Mouse (Mus musculus): ENCODE results near the gene Cpeb3. TPM values are rescaled to one million over a fixed set of nuclear protein-coding genes. Genes with fewer than 3 reads are reported as not detected.

Gene Cpeb3
- polyA plus RNA-seq, 1 experiment from 2014 or later, result 0.98 TPM

- no peak overlapping the region for H3K27ac ChIP-seq (ENCODE audit: low read length)
- WGBS, result 77% methylated on average over 6 of the region's 6 CpGs
- H3K4me2 ChIP-seq (ENCODE audit: low read depth, low read length), result no peak overlapping the region
- H3K9me3 ChIP-seq (ENCODE audit: control insufficient read depth, low read length), result no peaks in the 10 kb centered on the region
- no peaks in the 10 kb centered on the region for H3K27me3 ChIP-seq (ENCODE audit: control insufficient read depth, insufficient read depth, low read depth, low read length)
- H3K9ac ChIP-seq (ENCODE audit: low read length), result no peak overlapping the region
- ATAC-seq (ENCODE audit: low read depth), result no peak
- H3K4me3 ChIP-seq (ENCODE audit: low read length), result no peak overlapping the region
- no peaks in the 10 kb centered on the region for H3K4me1 ChIP-seq (replicated peaks; ENCODE audit: control insufficient read depth, insufficient read depth, low read length)
- H3K36me3 ChIP-seq (ENCODE audit: control insufficient read depth, insufficient read depth, low read length), result no peaks in the 10 kb centered on the region
These were observed 96.6 kb downstream of the Cpeb3 start for GRCm38 (mm10) chr19:37111831-37112230.

GRCm38 (mm10) chr19:37110494-37110893 lies 97.9 kb downstream of the Cpeb3 start:
- H3K4me2 ChIP-seq (ENCODE audit: low read depth, low read length), result no peak overlapping the region
- no peaks in the 10 kb centered on the region for H3K9me3 ChIP-seq (ENCODE audit: control insufficient read depth, low read length)
- 60% methylated on average over 1 of the region's 1 CpGs for WGBS
- H3K27ac ChIP-seq (ENCODE audit: low read length), result no peak overlapping the region
- H3K36me3 ChIP-seq (ENCODE audit: control insufficient read depth, insufficient read depth, low read length), result no peaks in the 10 kb centered on the region
- no peak overlapping the region for H3K4me3 ChIP-seq (ENCODE audit: low read length)
- no peak for ATAC-seq (ENCODE audit: low read depth)
- no peaks in the 10 kb centered on the region for H3K27me3 ChIP-seq (ENCODE audit: control insufficient read depth, insufficient read depth, low read depth, low read length)
- H3K9ac ChIP-seq (ENCODE audit: low read length), result no peak overlapping the region
- H3K4me1 ChIP-seq (replicated peaks; ENCODE audit: control insufficient read depth, insufficient read depth, low read length), result no peaks in the 10 kb centered on the region

DNA sequence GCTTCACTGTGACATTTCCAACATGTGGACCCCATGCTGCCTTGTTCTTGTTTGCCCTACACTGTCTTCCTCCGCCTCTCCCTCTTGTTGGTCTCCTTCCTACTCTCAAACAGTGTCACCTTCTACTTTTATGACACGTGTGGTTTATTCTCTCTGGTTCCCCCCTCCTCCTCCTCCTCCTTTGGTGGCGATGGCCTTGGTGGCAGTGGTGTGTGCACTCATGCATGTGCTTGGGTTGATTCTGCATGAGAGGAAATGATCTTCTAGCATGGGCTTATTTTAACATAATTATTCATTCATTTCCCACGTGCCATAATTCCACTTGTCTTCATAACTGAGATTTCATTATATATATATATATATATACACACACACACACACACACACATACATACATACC lies 98.5 kb downstream of the Cpeb3 start:
- Histone ChIP-seq H3K9ac (ENCODE audit: low read length) (no peak overlapping the region), H3K4me1 (replicated peaks; ENCODE audit: control insufficient read depth, insufficient read depth, low read length) (no peaks in the 10 kb centered on the region), H3K27me3 (ENCODE audit: control insufficient read depth, insufficient read depth, low read depth, low read length) (no peaks in the 10 kb centered on the region), H3K27ac (ENCODE audit: low read length) (no peak overlapping the region), H3K4me3 (ENCODE audit: low read length) (no peak overlapping the region), H3K9me3 (ENCODE audit: control insufficient read depth, low read length) (no peaks in the 10 kb centered on the region), H3K4me2 (ENCODE audit: low read depth, low read length) (no peak overlapping the region), H3K36me3 (ENCODE audit: control insufficient read depth, insufficient read depth, low read length) (no peaks in the 10 kb centered on the region)
- 76% methylated on average over 4 of the region's 4 CpGs for WGBS
- ATAC-seq (ENCODE audit: low read depth), result no peak

GRCm38 (mm10) chr19:37100689-37101088 lies 107.7 kb downstream of the Cpeb3 start:
- 90% methylated on average over 2 of the region's 2 CpGs for WGBS
- no peaks in the 10 kb centered on the region for H3K27me3 ChIP-seq (ENCODE audit: control insufficient read depth, insufficient read depth, low read depth, low read length)

DNA sequence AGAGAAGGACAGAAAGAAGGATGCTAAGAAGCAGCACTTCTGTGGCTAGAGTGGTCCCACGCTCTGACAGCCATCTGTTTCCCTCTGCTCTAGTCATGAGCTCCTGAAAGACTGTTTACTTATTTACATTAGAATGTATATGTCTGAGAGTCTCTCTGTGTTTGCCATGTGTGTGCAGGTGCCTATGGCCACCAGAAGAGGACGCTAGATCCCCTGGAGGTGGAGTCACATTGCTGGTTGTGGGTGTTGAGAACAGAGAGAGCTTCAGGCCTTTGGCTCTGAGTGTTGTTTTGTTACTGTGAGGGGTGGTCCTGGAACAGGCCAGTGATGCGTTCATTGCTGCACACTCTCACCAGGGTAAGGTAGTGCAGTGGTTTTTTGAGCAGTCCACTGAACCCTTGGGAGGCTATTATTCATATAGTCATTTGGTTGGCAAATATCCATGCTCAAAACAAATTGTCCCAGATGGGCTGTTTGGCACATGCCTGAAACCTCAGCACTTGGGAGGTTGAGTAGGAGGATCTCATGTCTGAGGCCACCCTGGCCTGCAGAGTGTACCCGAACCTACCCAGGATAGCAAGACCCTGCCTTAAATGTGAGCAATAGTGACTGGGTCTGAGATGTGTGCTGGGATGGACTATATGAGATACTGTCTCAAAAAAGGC lies 112.6 kb downstream of the Cpeb3 start:
- H3K4me2 ChIP-seq (ENCODE audit: low read depth, low read length), result no peak overlapping the region
- H3K27me3 ChIP-seq (ENCODE audit: control insufficient read depth, insufficient read depth, low read depth, low read length), result no peaks in the 10 kb centered on the region
- H3K27ac ChIP-seq (ENCODE audit: low read length), result no peak overlapping the region
- 66% methylated on average over 4 of the region's 4 CpGs for WGBS
- H3K4me1 ChIP-seq (replicated peaks; ENCODE audit: control insufficient read depth, insufficient read depth, low read length), result no peaks in the 10 kb centered on the region
- no peak for ATAC-seq (ENCODE audit: low read depth)
- H3K9me3 ChIP-seq (ENCODE audit: control insufficient read depth, low read length), result no peaks in the 10 kb centered on the region
- H3K36me3 ChIP-seq (ENCODE audit: control insufficient read depth, insufficient read depth, low read length), result no peaks in the 10 kb centered on the region
- H3K9ac ChIP-seq (ENCODE audit: low read length), result no peak overlapping the region
- no peak overlapping the region for H3K4me3 ChIP-seq (ENCODE audit: low read length)

More at GRCm38 (mm10) chr19:37100689-37101088, 107.7 kb downstream of the Cpeb3 start:
- Histone ChIP-seq H3K9me3 (ENCODE audit: control insufficient read depth, low read length) (no peaks in the 10 kb centered on the region), H3K4me2 (ENCODE audit: low read depth, low read length) (no peak overlapping the region), H3K27ac (ENCODE audit: low read length) (no peak overlapping the region), H3K36me3 (ENCODE audit: control insufficient read depth, insufficient read depth, low read length) (no peaks in the 10 kb centered on the region), H3K4me3 (ENCODE audit: low read length) (no peak overlapping the region), H3K9ac (ENCODE audit: low read length) (no peak overlapping the region), H3K4me1 (replicated peaks; ENCODE audit: control insufficient read depth, insufficient read depth, low read length) (no peaks in the 10 kb centered on the region)
- ATAC-seq (ENCODE audit: low read depth), result no peak

DNA sequence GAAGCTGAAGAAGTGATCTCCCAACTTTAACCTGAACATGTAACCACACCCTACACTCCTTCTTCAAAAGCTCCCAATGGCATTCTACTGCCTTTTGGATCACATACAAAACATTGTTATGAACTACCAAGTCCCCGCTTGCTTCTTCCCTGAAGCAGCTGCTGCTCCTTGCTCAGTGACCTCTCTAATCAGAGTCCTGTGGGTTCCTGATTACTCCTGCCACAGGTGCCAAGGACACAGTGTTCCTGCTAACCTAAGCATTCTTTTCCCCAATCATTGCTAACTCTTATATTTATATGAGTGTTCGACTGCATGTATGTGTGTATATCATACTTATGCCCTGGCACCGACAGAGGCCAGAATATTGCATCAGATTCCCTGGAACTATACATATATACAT lies 115.2 kb downstream of the Cpeb3 start:
- H3K27ac ChIP-seq (ENCODE audit: low read length), result no peak overlapping the region
- H3K36me3 ChIP-seq (ENCODE audit: control insufficient read depth, insufficient read depth, low read length), result no peaks in the 10 kb centered on the region
- no peaks in the 10 kb centered on the region for H3K4me1 ChIP-seq (replicated peaks; ENCODE audit: control insufficient read depth, insufficient read depth, low read length)
- no peak overlapping the region for H3K4me2 ChIP-seq (ENCODE audit: low read depth, low read length)
- no peaks in the 10 kb centered on the region for H3K9me3 ChIP-seq (ENCODE audit: control insufficient read depth, low read length)
- no peak overlapping the region for H3K9ac ChIP-seq (ENCODE audit: low read length)
- no peak overlapping the region for H3K4me3 ChIP-seq (ENCODE audit: low read length)
- no peaks in the 10 kb centered on the region for H3K27me3 ChIP-seq (ENCODE audit: control insufficient read depth, insufficient read depth, low read depth, low read length)
- no peak for ATAC-seq (ENCODE audit: low read depth)
- WGBS, result 80% methylated on average over 3 of the region's 3 CpGs

- Histone ChIP-seq H3K9me3 (ENCODE audit: control insufficient read depth, low read length) (no peaks in the 10 kb centered on the region), H3K9ac (ENCODE audit: low read length) (no peak overlapping the region), H3K27ac (ENCODE audit: low read length) (no peak overlapping the region), H3K4me1 (replicated peaks; ENCODE audit: control insufficient read depth, insufficient read depth, low read length) (no peaks in the 10 kb centered on the region), H3K4me3 (ENCODE audit: low read length) (no peak overlapping the region), H3K4me2 (ENCODE audit: low read depth, low read length) (no peak overlapping the region), H3K36me3 (ENCODE audit: control insufficient read depth, insufficient read depth, low read length) (no peaks in the 10 kb centered on the region), H3K27me3 (ENCODE audit: control insufficient read depth, insufficient read depth, low read depth, low read length) (no peaks in the 10 kb centered on the region)
- ATAC-seq (ENCODE audit: low read depth), result no peak
- WGBS, result 50% methylated on average over 8 of the region's 8 CpGs
These were observed 118.0 kb downstream of the Cpeb3 start for GRCm38 (mm10) chr19:37090146-37091061.

GRCm38 (mm10) chr19:37088043-37088748 lies 120.2 kb downstream of the Cpeb3 start:
- ATAC-seq (ENCODE audit: low read depth), result no peak
- Histone ChIP-seq H3K4me2 (ENCODE audit: low read depth, low read length) (no peak overlapping the region), H3K4me3 (ENCODE audit: low read length) (no peak overlapping the region), H3K36me3 (ENCODE audit: control insufficient read depth, insufficient read depth, low read length) (no peaks in the 10 kb centered on the region), H3K4me1 (replicated peaks; ENCODE audit: control insufficient read depth, insufficient read depth, low read length) (no peaks in the 10 kb centered on the region), H3K27ac (ENCODE audit: low read length) (no peak overlapping the region), H3K27me3 (ENCODE audit: control insufficient read depth, insufficient read depth, low read depth, low read length) (no peaks in the 10 kb centered on the region), H3K9me3 (ENCODE audit: control insufficient read depth, low read length) (no peaks in the 10 kb centered on the region), H3K9ac (ENCODE audit: low read length) (no peak overlapping the region)
- WGBS, result 80% methylated on average over 8 of the region's 8 CpGs

DNA sequence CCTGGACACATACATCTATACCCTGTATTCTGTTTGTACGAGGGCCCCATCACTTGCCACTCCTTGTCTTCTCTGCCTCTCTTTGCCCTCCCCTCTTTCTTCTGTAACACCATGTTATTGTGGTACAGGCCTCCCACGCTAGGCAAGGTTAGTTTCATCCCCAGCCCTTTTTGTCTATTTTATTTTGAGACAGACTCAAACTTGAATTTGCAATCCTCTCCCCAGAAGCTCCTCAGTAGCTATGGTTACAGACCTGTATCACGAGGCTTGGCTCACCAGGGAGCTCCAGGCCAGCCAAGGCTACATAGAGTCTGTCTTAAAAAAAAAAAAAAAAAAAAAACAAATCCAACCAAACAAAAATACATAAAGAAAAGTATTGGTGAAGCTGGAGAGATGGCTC lies 123.9 kb downstream of the Cpeb3 start:
- no peaks in the 10 kb centered on the region for H3K36me3 ChIP-seq (ENCODE audit: control insufficient read depth, insufficient read depth, low read length)
- H3K4me2 ChIP-seq (ENCODE audit: low read depth, low read length), result no peak overlapping the region
- WGBS, result 61% methylated on average over 3 of the region's 3 CpGs
- no peaks in the 10 kb centered on the region for H3K9me3 ChIP-seq (ENCODE audit: control insufficient read depth, low read length)
- no peaks in the 10 kb centered on the region for H3K4me1 ChIP-seq (replicated peaks; ENCODE audit: control insufficient read depth, insufficient read depth, low read length)
- H3K27me3 ChIP-seq (ENCODE audit: control insufficient read depth, insufficient read depth, low read depth, low read length), result no peaks in the 10 kb centered on the region
- H3K9ac ChIP-seq (ENCODE audit: low read length), result no peak overlapping the region
- no peak overlapping the region for H3K4me3 ChIP-seq (ENCODE audit: low read length)
- no peak for ATAC-seq (ENCODE audit: low read depth)
- H3K27ac ChIP-seq (ENCODE audit: low read length), result no peak overlapping the region
